Mouse (Mus musculus): ENCODE measurements around the gene Gm20388. TPM values are rescaled to one million over a fixed set of nuclear protein-coding genes. Genes with fewer than 3 reads are reported as not detected.
A peak's percentile ranks its signal among the peaks of the same experiment; 100 is the strongest.

Gene Gm20388
- polyA plus RNA-seq, 1 experiment from 2014 or later = not detected

DNA sequence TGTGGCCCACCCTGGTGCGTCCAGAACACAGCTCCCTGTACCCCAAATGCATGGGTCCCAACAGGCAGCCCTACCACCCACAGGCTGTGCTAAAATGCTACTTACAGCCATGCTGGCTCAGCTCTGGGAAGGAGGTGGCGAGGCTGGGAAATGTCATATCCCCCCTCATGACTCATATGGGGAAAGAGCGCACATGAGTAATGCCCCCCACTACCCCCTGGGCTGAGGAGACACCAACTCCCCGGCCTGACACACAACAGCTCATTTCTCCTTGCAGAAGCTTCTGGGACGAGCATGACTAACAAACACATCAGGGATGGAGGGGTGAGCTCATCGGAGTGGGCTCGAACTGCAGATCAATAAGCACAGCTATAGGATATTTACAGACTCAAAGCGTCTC is 155.0 kb downstream of the Gm20388 start:
- Histone ChIP-seq H3K27me3 (no peaks in the 10 kb centered on the region), H3K4me1 (replicated peaks) (no peaks in the 10 kb centered on the region)

DNA sequence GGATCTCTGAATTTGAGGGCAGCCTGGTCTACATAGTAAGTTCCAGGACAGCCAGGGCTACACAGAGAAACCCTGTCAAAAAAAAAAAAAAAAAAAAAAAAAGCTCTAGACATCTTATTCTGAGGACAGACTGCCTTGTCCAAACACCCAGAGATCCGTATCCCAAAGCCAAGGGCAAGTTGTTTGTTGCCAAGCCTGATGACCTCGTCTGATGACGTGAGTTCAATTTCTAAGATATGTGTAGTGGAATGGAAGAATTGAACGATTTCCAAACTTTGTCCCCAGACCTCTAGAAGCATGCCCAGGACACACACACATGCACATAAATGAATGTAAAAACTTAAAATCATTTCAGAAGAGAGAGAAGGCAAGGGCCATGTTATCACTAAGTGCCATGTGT is 155.6 kb downstream of the Gm20388 start:
- Histone ChIP-seq H3K4me2 (no peak overlapping the region), H3K9me3 (replicated peaks) (no peaks in the 10 kb centered on the region), H3K9ac (no peak overlapping the region), H3K27me3 (no peaks in the 10 kb centered on the region), H3K36me3 (no peaks in the 10 kb centered on the region), H3K27ac (no peak overlapping the region), H3K4me3 (replicated peaks) (no peak overlapping the region), H3K4me1 (replicated peaks) (no peaks in the 10 kb centered on the region)
- ATAC-seq (ENCODE audit: low read depth) (no peak), DNase-seq (no peak)
- 68% methylated on average over 4 of the region's 4 CpGs for WGBS (ENCODE audit: insufficient replicate concordance)

More for the DNA sequence above, 155.0 kb downstream of the Gm20388 start:
- Histone ChIP-seq H3K4me3 (replicated peaks) (no peak overlapping the region), H3K36me3 (no peaks in the 10 kb centered on the region), H3K9me3 (replicated peaks) (no peaks in the 10 kb centered on the region), H3K9ac (no peak overlapping the region), H3K4me2 (no peak overlapping the region), H3K27ac (no peak overlapping the region)
- no peak for ATAC-seq (ENCODE audit: low read depth)
- WGBS (ENCODE audit: insufficient replicate concordance) = 65% methylated on average over 8 of the region's 8 CpGs
- no peak for DNase-seq

GRCm38 (mm10) chr8:120067936-120068668 is 157.5 kb downstream of the Gm20388 start:
- H3K4me3 ChIP-seq (replicated peaks) = no peak overlapping the region
- no peak overlapping the region for H3K4me2 ChIP-seq
- no peaks in the 10 kb centered on the region for H3K4me1 ChIP-seq (replicated peaks)
- no peaks in the 10 kb centered on the region for H3K36me3 ChIP-seq
- ATAC-seq (ENCODE audit: low read depth) = no peak
- H3K9ac ChIP-seq = no peak overlapping the region
- H3K27ac ChIP-seq = no peak overlapping the region
- H3K27me3 ChIP-seq = no peaks in the 10 kb centered on the region
- no peak for DNase-seq
- 54% methylated on average over 19 of the region's 19 CpGs for WGBS (ENCODE audit: insufficient replicate concordance)
- no peaks in the 10 kb centered on the region for H3K9me3 ChIP-seq (replicated peaks)

- H3K36me3 ChIP-seq = no peaks in the 10 kb centered on the region
- H3K4me3 ChIP-seq (replicated peaks) = no peak overlapping the region
- no peaks in the 10 kb centered on the region for H3K4me1 ChIP-seq (replicated peaks)
- DNase-seq (peak; percentile 53), ATAC-seq (ENCODE audit: low read depth) (peak; percentile 55; the same call in 1 of the 2 replicates)
- no peak overlapping the region for H3K9ac ChIP-seq
- peaks cover 13% of the 10 kb centered on the region for H3K27me3 ChIP-seq
- H3K9me3 ChIP-seq (replicated peaks) = no peaks in the 10 kb centered on the region
- no peak overlapping the region for H3K27ac ChIP-seq
- H3K4me2 ChIP-seq = no peak overlapping the region
- WGBS (ENCODE audit: insufficient replicate concordance) = 23% methylated on average over 4 of the region's 4 CpGs
Observed at GRCm38 (mm10) chr8:120071684-120072083, 161.0 kb downstream of the Gm20388 start.

DNA sequence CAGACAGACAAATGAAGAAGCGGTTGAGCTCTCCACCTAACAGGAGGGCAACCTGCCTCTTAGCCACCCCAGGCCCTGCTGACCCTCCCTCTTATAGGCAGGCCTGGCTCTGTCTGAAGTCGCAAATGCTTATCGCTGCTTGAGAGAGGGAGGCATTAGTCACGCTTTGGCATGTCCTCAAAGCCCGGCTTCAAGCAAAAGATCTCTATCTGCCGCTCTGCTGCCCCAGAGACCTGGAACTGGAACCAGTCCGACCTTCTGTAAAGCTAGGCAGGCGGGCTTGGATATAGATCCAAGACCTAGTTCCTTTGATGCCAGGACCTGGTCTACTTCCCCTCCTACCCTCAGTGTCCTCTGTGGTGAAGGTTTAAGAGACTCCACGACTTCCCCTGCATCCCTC is 161.6 kb downstream of the Gm20388 start:
- Histone ChIP-seq H3K4me1 (replicated peaks) (no peaks in the 10 kb centered on the region), H3K9ac (no peak overlapping the region), H3K4me3 (replicated peaks) (no peak overlapping the region), H3K4me2 (no peak overlapping the region), H3K36me3 (no peaks in the 10 kb centered on the region), H3K9me3 (replicated peaks) (no peaks in the 10 kb centered on the region), H3K27me3 (peaks cover 13% of the 10 kb centered on the region), H3K27ac (no peak overlapping the region)
- WGBS (ENCODE audit: insufficient replicate concordance) = 67% methylated on average over 9 of the region's 9 CpGs
- DNase-seq (no peak), ATAC-seq (ENCODE audit: low read depth) (no peak)

- ATAC-seq (ENCODE audit: low read depth) (no peak), DNase-seq (no peak)
- H3K27me3 ChIP-seq = peaks cover 13% of the 10 kb centered on the region
- no peaks in the 10 kb centered on the region for H3K9me3 ChIP-seq (replicated peaks)
- no peaks in the 10 kb centered on the region for H3K4me1 ChIP-seq (replicated peaks)
- no peaks in the 10 kb centered on the region for H3K36me3 ChIP-seq
- no peak overlapping the region for H3K9ac ChIP-seq
- H3K4me3 ChIP-seq (replicated peaks) = no peak overlapping the region
- no peak overlapping the region for H3K27ac ChIP-seq
- no peak overlapping the region for H3K4me2 ChIP-seq
- 78% methylated on average over 8 of the region's 8 CpGs for WGBS (ENCODE audit: insufficient replicate concordance)
Observed at GRCm38 (mm10) chr8:120072827-120073226, 162.2 kb downstream of the Gm20388 start.

- no peaks in the 10 kb centered on the region for H3K4me1 ChIP-seq (replicated peaks)
Observed at GRCm38 (mm10) chr8:120074516-120074915, 163.9 kb downstream of the Gm20388 start.

GRCm38 (mm10) chr8:120075347-120075746 is 164.7 kb downstream of the Gm20388 start:
- peaks cover 13% of the 10 kb centered on the region for H3K27me3 ChIP-seq
- ATAC-seq (ENCODE audit: low read depth) = no peak
- no peak for DNase-seq
- no peaks in the 10 kb centered on the region for H3K9me3 ChIP-seq (replicated peaks)
- WGBS (ENCODE audit: insufficient replicate concordance) = 57% methylated on average over 6 of the region's 6 CpGs
- H3K9ac ChIP-seq = no peak overlapping the region
- H3K4me3 ChIP-seq (replicated peaks) = no peak overlapping the region
- H3K4me1 ChIP-seq (replicated peaks) = no peaks in the 10 kb centered on the region
- no peaks in the 10 kb centered on the region for H3K36me3 ChIP-seq
- H3K27ac ChIP-seq = no peak overlapping the region
- no peak overlapping the region for H3K4me2 ChIP-seq

More at GRCm38 (mm10) chr8:120074516-120074915, 163.9 kb downstream of the Gm20388 start:
- 50% methylated on average over 6 of the region's 6 CpGs for WGBS (ENCODE audit: insufficient replicate concordance)
- no peak overlapping the region for H3K4me3 ChIP-seq (replicated peaks)
- DNase-seq (no peak), ATAC-seq (ENCODE audit: low read depth) (no peak)
- no peak overlapping the region for H3K4me2 ChIP-seq
- no peak overlapping the region for H3K9ac ChIP-seq
- H3K9me3 ChIP-seq (replicated peaks) = no peaks in the 10 kb centered on the region
- H3K27me3 ChIP-seq = peaks cover 13% of the 10 kb centered on the region
- no peaks in the 10 kb centered on the region for H3K36me3 ChIP-seq
- no peak overlapping the region for H3K27ac ChIP-seq

GRCm38 (mm10) chr8:120078080-120078479 is 167.4 kb downstream of the Gm20388 start:
- Histone ChIP-seq H3K9ac (no peak overlapping the region), H3K4me1 (replicated peaks) (no peaks in the 10 kb centered on the region), H3K9me3 (replicated peaks) (no peaks in the 10 kb centered on the region), H3K4me3 (replicated peaks) (no peak overlapping the region), H3K4me2 (no peak overlapping the region), H3K27ac (no peak overlapping the region), H3K27me3 (peaks cover 13% of the 10 kb centered on the region), H3K36me3 (peaks cover 22% of the 10 kb centered on the region)
- 14% methylated on average over 10 of the region's 10 CpGs for WGBS (ENCODE audit: insufficient replicate concordance)
- ATAC-seq (ENCODE audit: low read depth) (peak; percentile 19; the same call in 1 of the 2 replicates), DNase-seq (peak; percentile 41)

GRCm38 (mm10) chr8:120079361-120079760 is 168.7 kb downstream of the Gm20388 start:
- WGBS (ENCODE audit: insufficient replicate concordance) = 66% methylated on average over 5 of the region's 5 CpGs
- Histone ChIP-seq H3K4me2 (no peak overlapping the region), H3K36me3 (peaks cover 30% of the 10 kb centered on the region), H3K9me3 (replicated peaks) (no peaks in the 10 kb centered on the region), H3K4me1 (replicated peaks) (no peaks in the 10 kb centered on the region), H3K9ac (no peak overlapping the region), H3K4me3 (replicated peaks) (no peak overlapping the region), H3K27ac (no peak overlapping the region), H3K27me3 (peaks cover 13% of the 10 kb centered on the region; the same call in 1 of the 2 replicates)
- DNase-seq = no peak
- ATAC-seq (ENCODE audit: low read depth) = no peak

DNA sequence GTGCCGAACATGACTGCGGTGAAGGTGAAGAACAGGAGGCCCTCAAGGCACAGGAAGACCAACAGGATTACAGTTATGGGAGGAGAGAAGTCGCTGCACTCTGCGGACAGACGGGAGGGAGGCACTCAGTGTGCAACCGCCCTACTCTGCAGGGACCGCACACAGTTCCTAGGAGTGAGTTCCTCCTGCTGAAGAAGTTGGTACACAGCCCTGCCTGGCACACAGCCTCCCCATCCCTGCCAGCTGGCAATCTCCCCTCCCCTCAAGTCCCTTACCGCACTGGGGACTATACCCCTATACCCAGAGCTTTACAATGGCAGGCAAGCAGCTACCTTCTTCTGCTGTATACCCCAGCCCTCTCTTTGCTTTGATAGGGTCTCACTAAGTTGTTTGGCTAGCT is 172.6 kb downstream of the Gm20388 start:
- no peak overlapping the region for H3K4me3 ChIP-seq (replicated peaks)
- H3K4me2 ChIP-seq = no peak overlapping the region
- no peak for DNase-seq
- H3K9me3 ChIP-seq (replicated peaks) = no peaks in the 10 kb centered on the region
- H3K27me3 ChIP-seq = no peaks in the 10 kb centered on the region
- no peak for ATAC-seq (ENCODE audit: low read depth)
- 93% methylated on average over 8 of the region's 8 CpGs for WGBS (ENCODE audit: insufficient replicate concordance)
- H3K36me3 ChIP-seq = peaks cover 66% of the 10 kb centered on the region
- no peaks in the 10 kb centered on the region for H3K4me1 ChIP-seq (replicated peaks)
- H3K9ac ChIP-seq = no peak overlapping the region
- H3K27ac ChIP-seq = no peak overlapping the region

DNA sequence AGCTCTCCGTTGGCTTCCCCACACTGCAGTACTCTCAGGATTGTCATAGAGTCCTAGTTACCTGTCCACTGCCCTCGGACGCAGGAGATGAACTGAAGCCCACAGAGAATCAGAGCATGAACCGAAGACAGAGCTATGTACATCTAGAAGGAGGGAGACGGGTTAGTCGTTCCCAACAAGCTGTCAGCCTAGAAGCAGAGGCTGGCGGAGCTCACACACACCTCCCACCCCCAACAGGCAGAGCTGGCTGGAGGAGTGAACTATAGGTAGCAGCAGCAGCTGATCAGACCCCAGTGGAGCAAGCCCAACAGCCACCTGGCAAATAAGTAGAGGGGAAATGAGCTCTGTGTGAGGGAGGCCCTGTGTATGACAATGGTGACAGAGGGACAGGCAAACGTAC is 174.1 kb downstream of the Gm20388 start:
- peaks cover 73% of the 10 kb centered on the region for H3K36me3 ChIP-seq

More for the DNA sequence above, 174.1 kb downstream of the Gm20388 start:
- Histone ChIP-seq H3K27me3 (no peaks in the 10 kb centered on the region), H3K27ac (no peak overlapping the region), H3K4me1 (replicated peaks) (no peaks in the 10 kb centered on the region), H3K9me3 (replicated peaks) (no peaks in the 10 kb centered on the region), H3K9ac (no peak overlapping the region), H3K4me2 (no peak overlapping the region), H3K4me3 (replicated peaks) (no peak overlapping the region)
- WGBS (ENCODE audit: insufficient replicate concordance) = 79% methylated on average over 8 of the region's 8 CpGs
- ATAC-seq (ENCODE audit: low read depth) = no peak
- DNase-seq = no peak

Measured in liver, embryonic 13.5 days (tissue).